Mouse (Mus musculus): ENCODE data around the gene Tmem175. TPM values are rescaled to one million over a fixed set of nuclear protein-coding genes. Genes with fewer than 3 reads are reported as not detected.

The Tmem175 gene
- 24.3 TPM for polyA plus RNA-seq (2014; fragmentation: Illumina TruSeq; extraction: RNeasy Lipid Tissue Mini Kit (QIAGEN cat#74804))

DNA sequence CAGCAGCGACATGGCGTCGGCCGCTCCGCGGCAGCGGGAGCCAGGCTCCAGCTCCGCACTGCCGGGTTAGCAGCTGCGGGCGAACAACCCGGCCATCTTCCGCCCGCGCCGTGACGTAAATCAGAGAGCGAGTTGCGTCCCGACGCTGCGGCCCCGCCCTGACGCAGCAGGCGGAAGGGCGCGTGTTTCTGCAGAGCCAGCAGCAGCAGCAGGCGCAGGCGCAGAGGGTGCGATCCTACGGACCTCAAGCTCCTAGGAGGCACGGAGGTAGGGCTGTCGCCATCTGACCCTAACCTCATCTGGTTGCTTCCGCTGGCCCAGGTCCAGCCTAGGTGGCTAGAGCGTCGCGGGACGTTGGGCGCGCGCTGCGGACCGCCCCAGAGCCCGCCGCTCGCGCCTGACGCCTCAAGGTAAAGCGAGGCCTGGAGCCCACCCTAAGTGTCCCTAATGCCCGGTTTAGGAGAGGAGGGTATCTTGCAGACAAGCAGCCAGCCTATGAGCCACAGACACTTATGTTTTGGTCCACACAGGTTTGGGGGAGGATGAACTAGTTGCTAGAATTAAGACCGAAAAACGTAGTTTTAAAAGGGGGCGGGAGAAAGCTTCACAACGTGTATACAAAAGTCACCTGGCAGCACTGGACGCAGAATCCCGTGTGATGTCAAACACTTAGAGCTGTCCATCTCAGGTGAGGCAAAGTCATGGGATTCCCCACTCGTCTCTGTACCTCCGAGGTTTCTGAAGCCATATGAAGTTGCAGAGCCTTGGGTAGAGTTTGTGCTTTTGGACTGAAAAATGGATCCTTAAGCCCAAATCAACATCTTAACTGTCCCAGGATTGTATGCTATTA is at the start of gene Tmem175, which contains the start of gene Gak:
Gene Tmem175, plus strand, starts transcription at position 137 of the 850 bp plus-strand sequence.
Gene Gak, minus strand, starts transcription at position 122 of the 850 bp plus-strand sequence.

GRCm38 (mm10) chr5:108659698-108660631 is 30.4 kb downstream of the Tmem175 start, which contains the start of gene Idua:
Gene Idua (plus strand): TSS chr5:108660331.

DNA sequence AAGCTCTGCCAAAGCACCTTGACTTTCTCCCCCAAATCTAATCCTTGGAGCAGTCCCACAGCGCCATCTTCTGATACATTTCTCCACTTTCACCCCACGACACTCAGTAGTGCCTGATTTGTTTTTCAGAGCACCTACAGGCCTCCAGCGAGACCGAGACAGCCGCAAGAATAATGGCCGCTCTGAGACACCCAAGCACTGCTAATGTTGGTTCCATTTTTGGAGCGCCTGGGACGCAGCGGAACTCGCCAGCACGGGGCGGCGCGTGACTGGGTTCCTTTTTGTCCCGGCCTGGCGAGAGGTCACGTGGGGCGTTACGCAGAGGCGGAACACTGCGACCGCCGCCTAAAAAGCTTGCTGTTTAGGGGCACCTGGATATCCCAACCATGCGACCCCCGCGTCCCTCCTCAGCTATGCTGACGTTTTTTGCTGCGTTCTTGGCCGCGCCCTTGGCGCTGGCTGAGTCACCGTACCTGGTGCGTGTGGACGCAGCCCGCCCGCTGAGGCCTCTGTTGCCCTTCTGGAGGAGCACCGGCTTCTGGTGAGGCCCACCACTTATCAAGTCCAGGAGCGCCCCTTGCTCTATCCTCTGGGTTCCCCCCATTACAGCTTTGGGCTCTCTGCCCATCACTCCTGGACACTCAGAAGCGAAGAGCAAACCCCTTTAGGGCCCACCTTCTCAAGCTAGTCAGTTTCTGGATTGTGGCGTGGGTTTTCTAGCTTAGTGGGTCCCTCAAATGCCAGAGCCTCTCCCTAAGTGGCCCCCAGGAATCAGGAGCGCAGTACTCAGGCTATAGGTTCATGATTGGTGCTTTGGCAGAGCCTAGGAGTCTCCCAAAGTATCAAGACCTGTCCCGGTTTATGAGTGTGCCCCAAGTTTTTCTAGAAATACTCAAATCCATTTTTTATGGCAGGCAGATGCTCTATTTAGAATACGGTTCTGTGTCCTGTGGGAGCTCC is 39.7 kb downstream of the Tmem175 start, which contains the start of gene Dgkq:
Gene Dgkq, minus strand, starts transcription at position 696 of the 960 bp plus-strand sequence.

DNA sequence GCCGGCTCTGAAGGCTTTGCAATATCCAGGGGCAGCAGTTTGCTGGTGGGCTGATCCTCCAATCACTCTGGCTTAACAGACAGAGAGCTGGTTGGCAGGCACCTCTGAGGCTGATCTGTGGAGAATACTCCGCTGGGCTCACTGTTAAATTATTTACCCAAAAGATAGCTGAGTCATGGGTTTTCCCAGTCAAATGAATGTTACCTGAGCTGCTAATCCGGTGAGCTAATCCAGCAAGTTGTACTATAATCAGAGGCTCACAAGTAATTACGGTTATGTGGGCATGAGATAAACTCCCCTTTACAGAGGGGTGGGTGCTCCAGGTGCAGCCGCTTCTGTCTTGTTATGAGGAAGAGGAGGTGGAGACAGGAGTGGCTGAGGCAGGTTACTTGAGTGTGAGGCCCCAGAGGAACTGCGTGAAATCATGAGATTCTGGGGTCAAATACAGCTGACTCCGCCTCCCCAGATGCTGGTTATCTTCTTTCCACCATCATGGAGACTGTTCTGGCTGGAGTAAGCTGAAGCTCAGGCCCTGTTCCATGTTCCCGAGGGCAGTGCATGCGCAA is 45.8 kb downstream of the Tmem175 start, which contains the start of gene Slc26a1:
Gene Slc26a1, minus strand, starts transcription at position 319 of the 566 bp plus-strand sequence.

DNA sequence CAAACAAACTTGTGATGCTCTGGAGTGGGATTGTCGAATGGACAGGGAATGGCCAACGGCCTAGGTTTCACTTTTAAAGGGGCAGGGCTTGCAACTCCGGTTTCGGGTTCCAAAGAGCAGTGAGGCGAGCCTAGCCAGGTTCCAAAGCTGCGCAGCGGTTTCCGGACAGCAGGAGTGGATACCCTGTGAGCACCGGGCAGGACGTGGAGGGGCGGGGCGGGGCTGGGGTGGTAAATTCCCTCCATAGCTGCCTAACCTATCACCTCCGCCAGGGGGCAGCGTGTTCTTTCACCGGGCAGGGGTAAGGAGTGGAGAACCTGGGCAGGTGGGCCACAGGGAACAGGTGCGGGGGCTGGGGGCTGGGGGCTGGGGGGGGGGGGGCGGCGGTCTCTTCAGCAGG is 62.7 kb downstream of the Tmem175 start, which contains the start of gene Fgfrl1:
Gene Fgfrl1, plus strand, starts transcription at position 112 of the 400 bp plus-strand sequence.

Other genes with a start within 250 kb of the Tmem175 start
- 0.26 TPM for gene Pde6b, start 241.4 kb upstream of the Tmem175 start, polyA plus RNA-seq (2014; fragmentation: Illumina TruSeq; extraction: RNeasy Lipid Tissue Mini Kit (QIAGEN cat#74804))
- gene Atp5k, start 195.3 kb upstream of the Tmem175 start, polyA plus RNA-seq (2014; fragmentation: Illumina TruSeq; extraction: RNeasy Lipid Tissue Mini Kit (QIAGEN cat#74804)), result 38.4 TPM
- 0.57 TPM for gene Mfsd7a, start 180.9 kb upstream of the Tmem175 start, polyA plus RNA-seq (2014; fragmentation: Illumina TruSeq; extraction: RNeasy Lipid Tissue Mini Kit (QIAGEN cat#74804))
- gene Pcgf3, start 168.5 kb upstream of the Tmem175 start, polyA plus RNA-seq (2014; fragmentation: Illumina TruSeq; extraction: RNeasy Lipid Tissue Mini Kit (QIAGEN cat#74804)), result 49.1 TPM
- gene Cplx1, start 79.7 kb upstream of the Tmem175 start, polyA plus RNA-seq (2014; fragmentation: Illumina TruSeq; extraction: RNeasy Lipid Tissue Mini Kit (QIAGEN cat#74804)), result 0.48 TPM
- gene Gak, start within 50 bp of the Tmem175 start, polyA plus RNA-seq (2014; fragmentation: Illumina TruSeq; extraction: RNeasy Lipid Tissue Mini Kit (QIAGEN cat#74804)), result 44.5 TPM
- gene Idua, start 30.6 kb downstream of the Tmem175 start, polyA plus RNA-seq (2014; fragmentation: Illumina TruSeq; extraction: RNeasy Lipid Tissue Mini Kit (QIAGEN cat#74804)), result 12.3 TPM
- gene Dgkq, start 39.9 kb downstream of the Tmem175 start, polyA plus RNA-seq (2014; fragmentation: Illumina TruSeq; extraction: RNeasy Lipid Tissue Mini Kit (QIAGEN cat#74804)), result 3.6 TPM
- gene Slc26a1, start 45.8 kb downstream of the Tmem175 start, polyA plus RNA-seq (2014; fragmentation: Illumina TruSeq; extraction: RNeasy Lipid Tissue Mini Kit (QIAGEN cat#74804)), result not detected
- gene Fgfrl1, start 62.6 kb downstream of the Tmem175 start, polyA plus RNA-seq (2014; fragmentation: Illumina TruSeq; extraction: RNeasy Lipid Tissue Mini Kit (QIAGEN cat#74804)), result 6.7 TPM
- 0.66 TPM for gene Rnf212, start 145.2 kb downstream of the Tmem175 start, polyA plus RNA-seq (2014; fragmentation: Illumina TruSeq; extraction: RNeasy Lipid Tissue Mini Kit (QIAGEN cat#74804))
- not detected for gene Tmed11, start 165.6 kb downstream of the Tmem175 start, polyA plus RNA-seq (2014; fragmentation: Illumina TruSeq; extraction: RNeasy Lipid Tissue Mini Kit (QIAGEN cat#74804))
- not detected for gene Vmn2r8, start 179.1 kb downstream of the Tmem175 start, polyA plus RNA-seq (2014; fragmentation: Illumina TruSeq; extraction: RNeasy Lipid Tissue Mini Kit (QIAGEN cat#74804))
- not detected for gene Vmn2r9, start 222.8 kb downstream of the Tmem175 start, polyA plus RNA-seq (2014; fragmentation: Illumina TruSeq; extraction: RNeasy Lipid Tissue Mini Kit (QIAGEN cat#74804))

All from ovary, adult 10 weeks (tissue).